Mouse (Mus musculus): ENCODE measurements around the gene Ssbp3.

Ssbp3 gene

GRCm38 (mm10) chr4:106910201-106911172 lies at the start of gene Ssbp3:
TSS of gene Ssbp3 (plus strand) at chr4:106910701.
- peak; percentile 96 for DNase-seq

DNA sequence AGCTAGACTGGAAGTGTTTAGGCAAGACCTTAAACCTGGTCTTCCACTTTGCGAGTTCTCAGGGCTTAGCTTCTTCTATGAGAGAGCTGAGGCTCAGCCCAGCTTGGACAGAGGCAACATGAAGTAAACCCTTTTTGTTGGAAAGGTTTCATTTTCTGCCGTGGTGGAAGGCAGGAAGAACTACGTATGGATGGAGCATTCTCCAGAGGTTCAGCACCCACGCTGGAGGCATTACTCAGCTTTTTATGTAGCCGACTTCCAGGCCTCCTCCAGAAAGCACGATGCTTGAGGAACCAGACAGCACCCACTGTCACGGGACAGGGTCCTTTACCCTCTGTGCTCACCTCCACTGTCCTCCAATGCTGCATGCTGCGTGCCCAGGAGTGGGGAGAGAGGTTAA lies 48.6 kb upstream of the Ssbp3 start:
- DNase-seq = no peak

DNA sequence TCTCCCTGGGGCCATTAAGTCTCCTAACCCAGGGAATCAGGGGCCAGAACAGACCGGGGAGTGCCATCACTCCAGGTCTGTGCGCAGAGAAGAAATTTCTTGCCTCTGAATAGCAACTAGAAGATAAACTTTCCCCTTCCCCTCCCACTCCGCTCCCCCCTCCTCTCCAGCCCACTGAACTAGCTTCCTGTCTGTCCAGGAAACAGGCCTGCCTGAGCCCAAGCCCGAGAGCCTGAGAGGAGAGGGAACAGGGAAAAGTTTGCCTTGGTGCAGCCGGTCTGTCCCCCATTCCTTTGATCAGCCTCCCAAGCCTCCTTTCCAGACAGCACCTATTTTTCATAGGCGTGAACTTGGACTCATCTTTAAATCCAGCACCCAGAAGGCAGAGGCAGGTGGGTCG lies 48.2 kb upstream of the Ssbp3 start:
- no peak for DNase-seq

DNA sequence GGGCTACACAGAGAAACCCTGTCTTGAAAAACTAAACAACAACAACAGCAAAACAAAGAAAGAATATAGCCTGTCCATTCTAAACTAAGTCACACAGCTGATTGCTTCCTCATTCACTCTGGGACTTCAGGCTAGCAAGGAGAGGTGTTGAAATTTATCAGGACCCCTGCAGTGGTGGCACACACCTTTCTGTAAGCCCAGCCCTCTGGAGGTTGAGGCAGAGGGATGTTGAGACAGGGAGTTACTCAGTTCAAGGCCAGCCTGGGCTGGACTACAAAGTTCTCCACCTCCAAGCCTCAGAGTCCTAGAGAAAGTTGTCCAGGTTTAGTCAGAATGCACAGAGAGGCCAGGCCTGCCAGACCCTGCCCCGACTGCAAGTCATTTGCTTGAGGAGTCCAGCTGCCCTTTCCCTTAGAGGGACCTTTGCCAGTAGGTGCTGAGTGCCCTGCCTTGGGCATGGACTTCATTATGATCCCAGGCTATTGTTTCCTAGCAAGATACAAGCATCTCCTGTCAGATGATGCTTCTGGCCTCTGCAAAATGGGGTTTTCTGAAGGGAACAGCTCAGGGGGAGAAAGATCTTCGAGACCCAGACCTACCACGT lies 47.6 kb upstream of the Ssbp3 start:
- DNase-seq = no peak

DNA sequence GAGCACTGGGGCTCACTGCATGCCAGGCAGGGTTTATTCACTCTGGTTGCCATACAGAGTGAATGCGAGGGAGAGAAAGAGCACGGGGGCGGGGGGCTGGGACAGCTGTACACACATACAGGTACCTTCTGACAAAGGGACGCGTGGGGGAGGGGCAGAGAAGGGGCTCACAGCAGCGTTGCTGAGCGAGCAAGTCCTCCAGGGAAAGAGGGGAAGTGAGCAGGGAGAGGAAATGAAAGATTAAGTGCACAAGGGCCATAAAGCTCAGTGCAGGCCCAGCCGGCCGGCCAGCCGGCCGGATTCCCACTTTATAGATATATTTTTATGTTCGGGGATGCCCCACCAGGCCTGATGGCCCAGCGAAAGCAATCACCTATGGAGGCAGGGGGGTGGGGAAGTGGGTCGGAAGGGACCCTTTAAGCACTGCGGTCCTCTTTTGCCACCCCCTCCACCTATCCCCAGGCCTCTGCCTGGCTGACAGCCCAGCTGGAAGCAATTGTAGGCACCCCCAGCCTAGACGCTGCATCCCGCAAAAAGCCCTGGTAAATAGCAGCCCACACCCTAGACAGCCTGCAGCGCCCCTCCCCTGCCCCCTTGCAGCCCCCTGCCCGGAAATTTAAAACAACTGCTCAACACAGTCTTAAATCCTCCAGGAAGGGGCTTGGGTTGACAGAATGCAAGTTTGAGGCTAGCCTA lies 44.9 kb upstream of the Ssbp3 start:
- no peak for DNase-seq

GRCm38 (mm10) chr4:106866381-106866780 lies 44.1 kb upstream of the Ssbp3 start:
- DNase-seq = no peak

DNA sequence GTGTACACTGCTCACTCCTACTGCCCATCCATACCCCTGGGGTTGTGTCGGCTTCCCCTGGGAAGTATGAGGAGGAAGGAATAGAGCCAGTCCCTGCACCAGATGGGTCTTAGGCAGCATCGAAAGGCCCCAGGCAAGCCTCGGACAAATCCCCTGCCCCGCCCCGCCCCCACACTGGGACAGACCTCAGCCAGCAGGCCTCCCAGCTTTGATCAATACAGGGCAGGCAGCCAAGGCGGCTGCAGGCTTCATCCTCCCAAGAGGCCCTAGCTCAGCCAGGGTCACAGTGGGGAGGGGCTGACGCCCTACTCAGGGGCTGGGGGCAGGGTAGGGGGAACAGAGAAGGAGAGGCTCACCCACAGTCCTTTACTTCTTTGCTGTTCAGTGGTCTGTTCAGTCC lies 43.7 kb upstream of the Ssbp3 start:
- DNase-seq = no peak

- no peak for DNase-seq
Observed at GRCm38 (mm10) chr4:106868737-106869438, 41.6 kb upstream of the Ssbp3 start.

GRCm38 (mm10) chr4:106869539-106869951 lies 41.0 kb upstream of the Ssbp3 start:
- no peak for DNase-seq

GRCm38 (mm10) chr4:106870556-106870955 lies 39.9 kb upstream of the Ssbp3 start:
- no peak for DNase-seq

- no peak for DNase-seq
Observed at GRCm38 (mm10) chr4:106874501-106874900, 36.0 kb upstream of the Ssbp3 start.

GRCm38 (mm10) chr4:106881101-106881500 lies 29.4 kb upstream of the Ssbp3 start:
- no peak for DNase-seq

DNA sequence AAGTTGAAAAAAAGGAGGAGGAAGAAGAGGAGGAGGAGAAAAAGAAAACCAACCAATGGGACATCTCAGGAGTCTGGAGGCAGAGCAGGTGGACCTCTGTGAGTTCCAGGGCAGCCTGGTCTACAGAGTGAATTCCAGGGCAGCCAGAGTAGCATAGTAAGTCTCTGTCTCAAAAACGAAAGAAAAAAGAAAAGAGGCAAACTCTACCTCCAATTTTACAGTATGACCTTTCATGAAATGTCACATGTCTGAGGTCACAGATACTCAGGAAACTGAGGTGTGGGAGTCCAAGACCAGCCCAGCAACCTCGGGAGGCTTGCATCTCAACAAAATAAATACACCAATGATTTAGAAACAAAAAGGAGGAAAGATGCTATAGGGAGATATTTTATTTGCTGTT lies 27.4 kb upstream of the Ssbp3 start:
- DNase-seq = no peak

GRCm38 (mm10) chr4:106886307-106887085 lies 24.0 kb upstream of the Ssbp3 start:
- no peak for DNase-seq

GRCm38 (mm10) chr4:106896086-106896485 lies 14.4 kb upstream of the Ssbp3 start:
- DNase-seq = no peak

DNA sequence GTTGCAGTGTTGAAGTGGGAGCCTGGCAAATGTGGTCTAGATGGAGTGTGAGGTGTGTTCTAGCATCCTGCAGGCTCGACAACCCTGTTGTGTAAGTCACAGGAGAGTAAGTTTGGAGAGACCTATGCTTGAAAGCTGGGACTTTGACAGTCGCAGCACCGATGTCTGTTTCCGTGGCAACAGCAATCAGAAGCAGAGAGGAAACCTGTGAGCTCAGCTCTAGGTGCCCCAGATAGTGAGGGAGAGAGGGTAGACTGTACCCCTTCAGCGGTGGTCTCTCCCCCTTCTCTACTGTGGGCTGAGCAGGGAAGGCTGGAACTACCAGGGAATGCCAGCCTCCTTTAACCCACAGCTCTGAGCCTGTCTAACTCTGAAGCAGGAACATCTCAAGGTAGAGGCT lies 11.6 kb upstream of the Ssbp3 start:
- no peak for DNase-seq

DNA sequence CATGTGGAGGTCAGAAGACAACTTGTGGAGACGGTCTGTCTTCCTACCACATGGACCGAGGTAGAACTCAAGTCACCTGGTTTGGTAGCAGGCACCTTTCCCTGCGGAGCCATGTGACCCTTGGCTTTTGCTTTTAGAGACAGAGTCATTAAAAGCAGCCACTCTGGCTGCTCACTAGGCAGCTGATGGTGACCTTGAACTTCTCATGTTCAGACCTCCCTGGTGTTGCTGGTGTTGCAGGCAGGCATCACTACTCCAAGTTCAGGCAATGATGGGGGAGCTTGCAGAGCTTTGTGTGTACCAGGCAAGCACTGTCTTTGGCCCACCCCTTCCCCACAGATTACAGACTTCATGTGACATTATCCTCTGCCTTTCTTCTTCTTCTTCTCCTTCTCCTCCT lies 11.0 kb upstream of the Ssbp3 start:
- DNase-seq = no peak

GRCm38 (mm10) chr4:106900718-106901117 lies 9.8 kb upstream of the Ssbp3 start:
- DNase-seq = no peak

DNA sequence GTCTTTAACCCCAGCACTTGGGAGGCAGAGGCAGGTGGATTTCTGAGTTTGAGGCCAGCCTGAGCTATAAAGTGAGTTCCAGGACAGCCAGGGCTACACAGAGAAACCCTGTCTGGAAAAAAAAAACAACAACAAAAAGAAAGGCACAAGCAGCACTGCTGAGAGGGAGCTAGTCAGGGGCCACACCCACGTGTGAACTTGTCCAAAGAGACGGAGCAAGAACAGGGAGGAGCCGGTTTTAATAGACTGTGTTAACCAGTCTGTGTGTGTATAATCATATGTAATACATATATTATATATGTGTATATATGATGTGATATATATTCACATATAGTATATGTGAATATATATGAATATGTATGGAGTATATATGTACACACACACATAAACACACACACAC lies 8.9 kb upstream of the Ssbp3 start:
- no peak for DNase-seq

DNA sequence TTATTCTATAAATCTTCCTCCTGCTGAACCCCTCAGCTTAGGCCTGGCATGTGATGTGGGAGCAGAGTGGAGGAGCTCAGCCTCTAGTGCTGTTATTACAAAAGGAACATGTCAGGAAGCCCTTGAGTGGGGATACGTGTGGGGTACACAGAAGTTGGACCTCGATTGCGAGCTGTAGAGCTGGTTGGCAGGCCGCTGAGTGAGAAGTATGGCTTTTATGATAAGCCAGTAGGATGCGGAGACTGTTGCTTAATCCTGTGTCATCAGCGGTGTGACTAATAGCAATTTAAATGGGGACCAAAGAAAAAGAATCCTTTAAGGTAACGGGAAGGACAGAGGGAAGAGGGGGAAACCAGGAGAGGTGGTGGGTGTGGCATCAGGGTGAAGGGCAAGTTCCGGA lies 8.3 kb upstream of the Ssbp3 start:
- no peak for DNase-seq

DNA sequence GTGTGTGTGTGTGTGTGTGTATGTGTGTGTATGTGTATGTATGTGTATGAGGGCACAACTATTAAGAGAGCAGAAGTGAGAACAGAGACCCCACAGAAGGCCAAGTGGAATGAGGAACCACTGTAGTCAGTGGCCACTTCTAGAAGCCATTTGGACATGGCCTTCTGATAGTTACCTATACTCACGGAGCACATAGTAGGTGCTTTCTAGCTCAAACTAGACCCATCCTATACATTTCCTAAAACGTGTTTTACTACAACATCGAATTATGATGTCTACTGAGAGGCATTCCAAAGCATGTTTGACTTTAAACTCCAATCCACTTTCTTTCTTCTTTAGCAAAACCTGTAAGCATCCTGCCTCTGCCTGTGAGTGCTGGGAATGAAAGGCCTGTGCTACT lies 4.6 kb upstream of the Ssbp3 start:
- no peak for DNase-seq

GRCm38 (mm10) chr4:106907701-106908425 lies 2.6 kb upstream of the Ssbp3 start:
- DNase-seq = peak; percentile 31

Measured in cerebellum, adult 9-10 months (tissue).